Mouse (Mus musculus) lung, postnatal 25 days (tissue): ENCODE results near the gene Tmem109.

Experiments used
- DNase-seq: peaks from one replicate; pipeline ENCODE4 v3.0.0; 2022; ENCODE audit warnings: low spot score

Gene Tmem109

DNA sequence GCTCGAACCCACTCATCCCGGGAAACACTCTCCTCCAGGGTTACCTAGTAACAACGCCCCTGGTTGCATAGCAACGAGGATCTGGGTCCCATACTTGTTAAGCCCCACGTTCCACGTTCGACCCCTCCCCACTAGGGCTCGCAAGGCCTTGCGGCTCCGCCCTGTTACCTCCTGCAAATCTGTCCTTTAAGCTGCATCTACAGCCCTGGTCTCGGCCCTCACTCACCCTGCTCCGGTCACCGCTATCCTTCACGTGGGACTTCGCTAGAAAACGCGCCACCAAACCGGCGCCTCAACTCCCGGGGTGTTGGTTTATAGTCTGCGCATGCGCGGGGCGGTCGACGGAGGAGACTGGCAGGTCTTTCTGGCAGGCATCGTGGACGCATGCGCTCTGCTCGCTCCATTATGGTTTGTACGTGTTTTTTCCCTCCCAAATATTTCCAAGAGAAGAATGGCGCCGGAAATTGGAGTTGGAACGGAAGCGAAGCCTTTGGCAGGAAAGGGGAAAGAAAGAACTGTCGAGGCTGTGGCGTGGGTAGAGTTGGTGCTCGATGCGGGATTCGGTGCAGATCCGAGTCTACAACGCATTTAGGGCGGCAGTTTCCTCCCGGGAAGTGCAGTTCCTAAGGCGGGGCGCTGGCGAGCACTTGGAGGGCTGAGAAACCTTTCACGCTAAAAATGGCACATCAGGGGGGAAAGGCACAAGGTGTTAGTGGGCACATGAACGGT lies at the start of gene Tmem109:
TSS of gene Tmem109 (minus strand) at position 576 of the 729 bp plus-strand sequence.
- peak; percentile 94 for DNase-seq

DNA sequence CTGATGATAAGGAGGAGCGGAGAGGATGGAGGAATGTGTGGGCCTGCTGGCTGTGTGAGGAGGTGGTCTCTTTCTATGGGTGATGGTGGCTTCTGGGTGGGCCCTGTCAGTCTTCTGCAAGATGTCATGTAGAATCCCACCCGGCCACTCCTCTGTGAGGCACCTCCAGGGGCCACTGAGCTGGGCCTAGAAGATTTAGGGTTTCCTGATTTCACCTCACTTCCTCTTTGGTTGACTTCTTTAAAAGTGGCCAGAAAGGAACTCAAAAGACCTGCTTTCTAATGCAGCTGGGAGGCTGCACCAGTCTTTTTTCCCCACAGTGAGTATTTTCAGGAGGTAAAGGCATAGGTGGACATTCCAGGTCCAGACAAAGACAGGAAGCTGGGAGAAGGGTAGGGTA lies 48.8 kb upstream of the Tmem109 start:
- DNase-seq = no peak

DNA sequence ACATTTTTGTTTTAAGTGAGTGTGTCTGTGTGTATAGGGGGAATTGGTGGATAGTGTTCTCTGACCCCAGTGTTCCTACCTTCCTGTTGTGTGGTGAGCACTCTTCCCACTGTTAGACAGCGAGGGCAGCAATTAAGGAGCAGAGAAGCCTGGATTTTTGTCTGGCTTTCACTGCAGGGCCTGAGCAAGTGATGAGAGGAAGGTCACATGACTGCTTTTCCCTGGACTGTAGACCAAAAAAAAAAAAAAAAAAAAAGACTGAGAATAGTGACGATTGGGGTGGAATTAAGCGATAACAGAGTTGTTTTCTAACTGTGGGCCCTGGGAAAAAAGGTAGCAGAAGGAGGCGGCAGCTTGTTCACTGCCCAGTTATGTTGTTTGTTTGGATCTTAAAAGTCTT lies 44.9 kb upstream of the Tmem109 start:
- no peak for DNase-seq

DNA sequence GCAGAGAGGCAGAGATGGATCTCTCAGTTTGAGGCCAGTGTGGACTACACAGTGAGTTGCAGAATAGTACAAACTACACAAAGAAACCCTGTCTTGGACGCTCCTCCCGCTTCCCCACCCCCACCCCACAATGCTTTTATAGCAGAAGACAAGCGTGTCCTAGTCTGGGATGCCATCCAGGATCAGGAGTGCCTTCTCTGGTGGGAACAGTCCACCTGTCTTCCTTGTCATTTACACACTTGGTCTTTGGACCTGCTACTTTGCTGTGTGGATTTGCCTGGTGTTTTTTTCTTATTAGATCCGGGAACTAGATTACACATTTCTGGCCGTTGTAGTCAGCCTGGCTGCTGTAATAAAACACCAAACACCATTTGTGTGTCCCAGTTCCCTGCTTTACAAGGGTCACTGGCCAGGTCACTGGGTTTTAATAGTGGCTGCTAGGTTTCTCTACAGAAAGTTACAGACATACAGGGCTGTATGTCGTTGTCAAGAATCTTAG lies 44.4 kb upstream of the Tmem109 start:
- no peak for DNase-seq

DNA sequence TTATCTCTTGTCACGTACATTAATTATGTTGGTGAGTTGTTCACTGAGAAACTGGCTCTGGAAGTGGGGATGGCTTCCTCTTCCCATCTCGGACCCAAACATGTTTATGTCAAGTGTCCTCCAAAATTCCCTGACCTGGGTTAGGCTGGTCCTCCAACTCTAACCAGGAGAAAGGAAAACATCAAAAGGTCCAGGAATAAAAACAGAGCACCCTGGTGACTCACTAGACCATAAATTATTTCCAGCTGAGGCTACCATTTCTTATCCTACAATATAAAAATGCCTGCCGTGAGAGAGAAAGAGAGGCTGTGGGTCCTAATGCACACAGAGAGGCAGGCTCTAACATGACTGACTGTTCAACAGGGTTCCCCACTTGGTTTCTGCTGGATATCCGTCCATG lies 42.4 kb upstream of the Tmem109 start:
- no peak for DNase-seq

DNA sequence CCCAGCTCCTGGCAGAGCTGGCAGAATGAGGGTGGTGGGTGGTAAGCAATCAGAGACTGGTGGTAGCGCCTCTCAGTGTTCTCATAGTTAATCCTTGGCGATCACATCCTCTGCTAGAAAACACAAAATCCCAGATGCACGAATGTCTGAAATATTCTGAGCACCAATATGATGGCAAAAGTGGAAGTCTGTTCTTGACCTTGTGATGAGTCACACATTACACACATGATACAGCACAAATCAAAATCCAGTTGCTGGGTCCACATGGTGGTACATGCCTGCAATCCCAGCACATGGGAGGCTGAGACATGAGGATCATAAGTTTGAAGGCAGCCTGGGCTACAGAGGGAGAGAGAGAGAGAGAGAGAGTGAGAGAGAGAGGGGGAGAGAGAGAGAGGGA lies 39.3 kb upstream of the Tmem109 start:
- DNase-seq = no peak

DNA sequence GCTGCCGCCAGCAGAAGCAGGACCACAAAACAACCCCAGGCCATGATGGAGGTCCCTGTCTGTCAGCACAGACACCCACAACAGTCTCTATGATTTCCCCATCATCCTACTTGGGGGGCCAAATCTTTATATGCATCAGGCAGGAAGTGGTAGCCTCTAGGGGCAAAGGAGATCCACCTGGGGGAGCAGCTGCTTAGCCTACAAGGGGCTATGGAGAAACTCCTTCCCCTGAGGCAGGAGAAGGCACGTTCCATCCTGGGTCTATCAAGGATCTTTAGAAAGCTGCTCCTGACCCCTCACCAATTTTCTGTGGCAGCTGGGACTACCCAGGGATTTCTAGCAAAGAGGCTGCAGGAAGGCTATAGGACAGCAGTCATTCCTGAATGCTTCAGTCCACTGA lies 38.7 kb upstream of the Tmem109 start, which contains the start of gene Zp1:
TSS of gene Zp1 (minus strand) at position 101 of the 400 bp plus-strand sequence.
- DNase-seq = no peak

DNA sequence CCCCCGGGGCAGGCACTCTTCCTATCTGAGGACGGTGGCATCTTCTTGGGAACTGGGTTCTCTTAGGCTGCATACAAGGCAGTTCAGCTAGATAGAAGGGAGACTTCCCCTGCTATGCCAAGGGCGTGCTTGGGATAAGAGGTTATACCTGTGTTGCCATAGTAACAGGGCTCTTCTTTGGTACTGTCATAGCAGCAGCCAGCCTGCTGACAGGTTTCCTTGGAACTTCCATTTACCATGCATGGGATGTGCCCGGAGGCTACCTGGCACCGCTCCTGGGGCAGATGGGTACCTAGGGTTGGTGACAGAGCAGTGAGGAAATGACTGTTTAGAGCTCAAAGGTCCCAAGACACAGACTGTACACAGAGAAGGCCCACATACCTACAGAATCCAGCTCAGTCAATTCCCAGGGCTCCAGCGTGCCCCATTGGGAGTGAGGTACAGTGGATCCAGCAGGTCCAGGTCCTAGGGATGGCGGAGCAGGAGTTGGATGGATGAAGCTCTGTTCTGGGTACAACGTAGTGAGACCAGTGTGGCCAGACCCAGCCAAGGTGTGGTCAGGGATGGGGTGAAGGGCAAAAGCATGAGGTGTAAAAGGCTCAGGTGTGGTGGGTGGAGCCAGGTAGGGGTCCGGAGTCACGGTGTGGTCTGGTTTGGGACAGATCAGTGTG lies 36.7 kb upstream of the Tmem109 start:
- no peak for DNase-seq

DNA sequence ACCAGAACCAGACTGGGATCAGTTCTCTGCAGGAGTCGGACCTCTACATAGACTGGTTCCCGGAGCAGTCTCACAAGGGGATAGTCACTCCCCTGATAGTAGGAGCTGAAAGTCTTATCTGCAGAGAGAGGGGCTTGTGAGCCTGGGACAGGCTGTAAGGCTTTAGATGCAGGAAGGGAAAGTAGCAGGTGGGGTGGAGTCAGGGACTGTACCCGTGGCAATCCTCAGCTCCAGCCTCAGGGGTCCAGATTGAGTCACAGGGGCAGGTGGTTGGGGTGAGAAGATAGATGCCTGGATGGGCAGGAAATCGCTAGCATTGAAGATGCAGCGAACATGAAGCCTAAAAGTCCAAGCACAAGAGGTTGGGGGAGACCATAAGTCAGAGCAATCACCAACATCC lies 34.7 kb upstream of the Tmem109 start:
- DNase-seq = no peak

DNA sequence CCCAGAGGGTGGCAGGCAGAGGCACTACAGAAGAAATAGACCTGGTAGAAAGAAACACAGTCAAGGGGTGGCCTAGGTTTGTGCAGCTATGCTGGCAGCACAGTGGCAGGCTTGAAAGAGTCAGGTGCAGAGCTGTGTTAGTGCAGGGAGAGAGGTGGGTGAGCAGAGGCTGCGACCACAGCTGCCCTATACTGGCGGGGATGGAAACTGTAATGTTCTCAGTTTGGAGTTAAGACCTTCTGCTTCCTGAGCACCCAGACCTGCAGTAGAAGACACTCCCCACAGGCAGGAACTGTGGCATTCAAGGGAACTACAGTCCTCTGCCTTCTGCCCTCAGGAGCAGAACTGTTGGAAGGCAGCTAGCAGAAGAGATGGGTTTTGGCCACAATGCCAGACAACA lies 33.1 kb upstream of the Tmem109 start:
- no peak for DNase-seq

DNA sequence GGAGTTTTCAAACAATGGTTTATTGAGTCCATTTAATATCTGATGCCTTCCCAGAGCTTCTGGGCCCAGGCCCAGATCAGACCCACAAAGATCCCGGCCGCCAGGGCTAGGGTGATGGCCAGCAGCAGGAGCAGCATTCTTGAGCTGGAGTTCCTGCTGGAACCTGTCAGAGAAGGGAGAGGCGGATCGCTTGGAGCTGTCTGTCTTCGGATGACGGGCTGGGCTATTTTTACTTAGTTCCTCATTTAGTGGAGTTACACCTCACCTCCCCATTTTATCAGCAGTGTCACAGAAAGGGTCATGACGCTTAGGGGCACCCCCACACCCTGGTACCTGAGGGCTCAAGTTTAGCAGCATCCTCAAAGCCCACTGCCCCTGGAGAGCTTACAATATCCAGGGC lies 32.5 kb upstream of the Tmem109 start:
- no peak for DNase-seq

DNA sequence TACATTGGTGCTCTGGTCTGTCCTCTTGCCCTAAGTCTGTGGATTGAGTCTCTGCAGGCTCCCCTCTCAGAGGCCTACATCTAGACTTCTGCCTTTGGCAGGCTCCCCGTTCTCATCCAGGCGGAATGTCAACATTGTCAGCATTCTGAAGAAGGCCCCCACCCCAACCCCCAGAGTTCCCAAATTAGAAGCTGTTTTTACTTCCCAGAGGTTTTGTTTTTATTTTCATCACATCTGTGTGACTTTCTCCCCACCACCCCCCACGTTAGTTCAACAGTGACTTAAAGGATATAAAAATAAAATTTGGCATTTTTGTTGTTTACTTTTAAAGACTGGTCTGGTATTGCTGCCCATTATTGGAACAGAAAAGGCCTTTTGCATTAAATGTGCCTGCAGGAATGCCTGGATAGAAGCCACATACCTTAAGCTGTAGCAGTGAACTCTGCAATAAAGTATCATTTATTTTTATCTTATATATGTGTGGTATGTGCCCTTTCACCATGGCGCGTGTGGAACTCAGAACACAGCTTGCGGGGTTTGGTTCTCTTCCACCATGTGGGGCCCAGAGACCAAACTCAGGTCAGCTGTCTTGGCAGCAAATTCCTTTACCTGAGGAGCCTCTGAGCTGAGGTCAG lies 27.4 kb upstream of the Tmem109 start:
- peak; percentile 4 for DNase-seq

DNA sequence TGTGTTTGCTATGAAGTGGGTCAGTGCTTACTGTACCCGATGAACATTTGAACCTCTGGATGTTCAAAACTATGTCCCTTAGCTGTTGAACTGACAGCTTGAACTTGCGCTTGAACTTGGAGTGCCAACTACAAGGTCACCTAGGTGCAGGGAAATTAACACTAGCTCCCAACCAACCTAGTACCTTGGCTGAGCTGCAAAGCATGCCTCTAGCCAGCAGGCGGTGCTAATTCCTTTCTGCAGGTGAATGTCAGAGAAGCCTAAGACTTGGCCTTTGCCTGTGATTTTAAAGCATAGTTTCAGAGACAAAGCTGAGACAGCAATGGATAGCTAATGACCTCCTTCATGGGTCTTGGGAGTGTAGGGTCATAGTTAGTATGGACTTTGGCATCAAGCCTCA lies 26.1 kb upstream of the Tmem109 start:
- peak; percentile 64 for DNase-seq

DNA sequence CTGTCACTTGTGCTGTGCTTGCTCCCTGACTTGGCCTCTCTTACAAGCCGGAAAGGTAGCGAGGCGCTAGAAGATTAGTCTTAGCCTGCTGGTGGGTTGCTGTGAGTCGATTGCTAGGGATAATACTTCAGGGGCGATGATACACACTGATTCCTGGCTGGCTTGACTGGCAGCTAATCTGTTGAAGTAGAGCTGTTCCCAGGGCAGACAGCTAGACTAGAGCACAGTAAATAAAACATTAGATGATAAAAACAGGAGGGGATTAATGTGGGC lies 23.9 kb upstream of the Tmem109 start:
- no peak for DNase-seq

DNA sequence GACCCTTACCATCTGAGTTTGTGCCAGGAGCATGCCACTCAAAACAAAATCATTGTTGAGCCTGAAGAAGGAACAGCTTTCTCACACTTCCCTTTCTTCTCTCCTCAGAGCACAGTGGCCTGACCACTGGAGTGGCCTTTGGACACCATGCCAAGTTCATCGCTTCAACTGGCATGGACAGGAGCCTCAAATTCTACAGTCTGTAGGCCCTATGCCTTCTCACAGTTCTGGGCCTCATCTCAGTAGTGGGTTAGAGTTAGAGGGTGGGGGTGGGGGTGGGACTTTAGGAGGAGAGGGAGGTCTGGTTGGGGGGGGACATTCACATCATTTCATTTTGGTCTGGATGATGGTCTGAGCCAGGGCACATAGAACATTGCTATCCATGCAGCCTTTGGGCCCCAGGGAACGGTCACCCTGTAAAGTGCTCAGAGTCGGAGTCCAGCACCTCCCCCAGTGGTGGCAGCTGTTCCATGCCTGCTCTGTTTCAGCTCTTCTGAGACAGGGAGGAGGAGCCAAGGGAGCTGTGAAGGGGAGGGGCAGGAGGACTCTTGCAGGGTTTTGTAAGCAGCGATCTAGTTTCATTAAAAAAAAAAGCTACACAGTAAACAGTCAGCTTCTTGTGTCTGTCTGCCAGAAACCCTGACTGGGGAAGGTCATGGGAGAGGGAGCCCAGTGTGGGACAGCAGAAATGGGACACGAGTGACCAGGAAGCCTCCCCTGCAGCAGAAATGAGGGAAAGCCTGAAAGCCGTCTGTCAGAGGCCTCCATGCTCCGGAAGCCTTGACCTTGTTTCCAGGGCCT lies 23.3 kb upstream of the Tmem109 start:
- peak; percentile 81 for DNase-seq

DNA sequence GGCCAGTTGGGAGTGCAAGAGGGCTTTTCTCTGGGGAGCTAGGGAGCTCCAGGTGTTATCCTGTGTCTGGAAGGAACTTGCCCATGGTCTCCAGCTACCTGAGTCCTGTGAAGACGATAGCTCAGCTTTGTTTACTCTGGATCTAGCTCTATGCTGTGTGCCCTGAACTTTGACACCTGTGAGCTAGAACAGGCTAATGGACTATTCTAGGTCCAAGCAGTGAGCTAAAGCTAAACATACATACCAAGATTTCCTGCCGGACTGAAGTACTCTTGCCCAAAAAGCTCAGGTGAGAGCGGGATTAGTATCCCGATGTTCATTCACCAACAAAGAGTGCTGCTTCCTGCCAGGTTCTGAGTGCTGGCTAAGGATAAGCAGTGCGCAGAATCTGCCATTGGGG lies 22.7 kb upstream of the Tmem109 start:
- DNase-seq = no peak

DNA sequence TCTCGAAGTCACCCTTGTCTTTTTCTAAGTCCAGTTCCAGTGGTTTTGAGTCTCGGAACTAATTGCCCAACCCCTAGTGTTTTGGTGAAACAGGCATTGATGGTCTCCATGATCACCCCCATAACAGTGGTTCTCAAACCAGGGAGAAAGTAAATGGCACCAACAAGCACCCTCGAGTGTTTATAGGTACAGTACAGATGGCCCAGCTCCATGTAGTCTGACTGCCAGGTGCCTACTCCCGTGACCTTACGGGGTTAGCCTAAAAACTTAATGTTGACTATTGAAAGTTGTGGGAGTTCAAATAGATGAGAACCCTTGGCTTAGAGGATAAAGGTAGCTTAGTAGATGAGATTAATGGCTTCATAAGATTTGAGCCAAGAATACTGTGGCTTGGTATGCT lies 19.2 kb upstream of the Tmem109 start:
- DNase-seq = no peak

DNA sequence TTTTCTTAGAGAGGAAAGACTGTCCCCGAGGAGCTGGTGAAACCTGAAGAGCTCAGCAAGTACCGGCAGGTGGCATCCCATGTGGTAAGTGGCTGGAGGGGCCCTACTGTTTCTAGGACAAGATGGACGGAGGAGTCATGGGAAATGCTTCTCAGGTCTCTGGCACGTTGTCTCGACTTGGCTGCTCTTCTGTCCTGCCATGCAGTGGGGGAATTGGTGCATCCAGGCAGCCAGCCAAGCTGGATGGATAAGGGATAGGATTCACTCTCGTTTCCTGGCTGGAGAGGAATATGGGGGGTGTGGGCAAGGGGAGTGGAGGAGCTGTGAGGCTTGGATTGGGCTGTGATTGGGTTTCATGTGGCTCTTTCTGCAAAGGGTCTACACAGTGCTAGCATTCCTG lies 18.5 kb upstream of the Tmem109 start:
- no peak for DNase-seq

DNA sequence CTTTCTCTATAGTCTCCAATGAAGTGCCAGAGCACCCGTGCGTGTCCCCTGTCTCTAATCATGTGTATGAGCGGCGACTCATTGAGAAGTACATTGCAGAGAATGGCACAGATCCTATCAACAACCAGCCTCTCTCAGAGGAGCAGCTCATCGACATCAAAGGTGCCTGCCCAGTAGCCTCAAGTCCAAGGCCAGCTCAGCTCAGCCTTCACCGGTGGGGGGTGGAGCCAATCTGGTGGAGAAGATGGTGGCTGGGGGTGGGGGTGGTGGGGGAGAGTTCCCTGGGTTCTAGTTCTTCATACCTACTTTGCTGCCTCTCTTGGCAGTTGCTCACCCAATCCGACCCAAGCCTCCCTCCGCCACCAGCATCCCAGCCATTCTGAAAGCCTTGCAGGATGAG lies 15.7 kb upstream of the Tmem109 start:
- DNase-seq = no peak

DNA sequence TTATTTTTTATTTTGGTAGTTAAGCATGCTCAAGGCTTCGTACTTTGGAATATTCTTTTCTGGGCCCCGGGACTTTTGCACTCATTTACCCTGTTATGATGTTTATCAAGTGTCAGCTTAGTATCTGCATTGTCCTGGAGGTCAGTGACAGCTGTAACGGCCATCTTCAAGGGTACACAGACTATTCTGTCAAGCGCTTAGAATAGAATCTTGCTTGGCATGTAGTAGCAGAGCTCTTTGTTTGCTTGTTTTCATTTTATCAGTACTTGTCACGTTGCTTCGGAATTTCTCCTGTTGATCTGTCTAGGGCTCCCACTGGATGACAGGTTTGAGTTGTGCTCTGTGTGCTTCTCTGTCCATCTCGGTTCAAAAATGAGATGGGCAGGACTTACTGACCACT lies 15.0 kb upstream of the Tmem109 start:
- no peak for DNase-seq

DNA sequence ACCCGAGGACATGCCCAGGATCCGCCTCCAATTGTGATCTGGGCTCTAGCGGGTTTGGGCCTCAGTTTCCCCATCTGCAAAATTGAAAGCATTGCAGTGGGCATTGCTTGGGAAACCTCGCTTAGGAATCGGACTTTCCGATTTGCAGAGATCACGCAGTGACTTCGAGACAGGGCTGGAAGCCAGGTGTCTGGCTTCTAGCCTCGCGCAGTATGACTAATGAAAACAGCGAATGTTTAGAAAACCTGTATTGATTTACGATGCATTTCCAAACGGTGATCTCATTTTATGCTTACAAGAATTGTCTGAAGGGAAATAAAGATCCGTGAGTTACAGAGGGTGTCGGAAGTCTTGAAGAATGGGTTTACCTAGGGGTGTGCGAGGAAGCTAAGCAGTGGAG lies 13.9 kb upstream of the Tmem109 start:
- DNase-seq = no peak

DNA sequence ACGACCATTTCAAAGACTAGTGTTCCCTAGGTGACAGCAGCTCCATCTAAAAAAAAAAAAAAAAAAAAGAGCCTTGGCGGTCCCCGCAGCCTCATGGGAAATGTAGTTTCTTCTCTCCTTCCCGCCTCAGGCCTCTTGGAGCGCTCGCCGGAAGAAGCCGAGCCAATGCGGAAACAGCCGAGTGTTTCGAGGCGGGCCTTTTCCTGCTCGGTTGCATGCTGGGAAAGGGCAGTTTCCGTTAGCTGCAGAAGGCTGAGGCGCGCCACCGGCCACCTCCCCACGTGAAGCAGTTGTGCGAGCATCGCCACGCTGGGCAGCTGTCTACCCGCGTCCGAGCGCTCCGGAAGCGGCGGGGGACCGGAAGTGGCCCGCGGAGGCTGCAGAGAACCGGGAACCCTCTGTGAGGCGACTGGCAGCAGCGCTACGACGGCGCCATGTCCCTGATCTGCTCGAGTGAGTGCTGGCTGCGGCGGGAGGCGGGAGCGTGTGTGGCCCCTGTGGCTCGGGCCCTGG lies 13.3 kb upstream of the Tmem109 start, which contains the start of gene Prpf19:
TSS of gene Prpf19 (plus strand) at position 216 of the 513 bp plus-strand sequence.
- DNase-seq = peak; percentile 98
